Mouse (Mus musculus): ENCODE measurements around the gene Rab10. TPM values are rescaled to one million over a fixed set of nuclear protein-coding genes. Genes with fewer than 3 reads are reported as not detected.
A peak's percentile ranks its signal among the peaks of the same experiment; 100 is the strongest.

Gene Rab10
- polyA plus RNA-seq, 1 experiment from 2014 or later, result 60.8 TPM

DNA sequence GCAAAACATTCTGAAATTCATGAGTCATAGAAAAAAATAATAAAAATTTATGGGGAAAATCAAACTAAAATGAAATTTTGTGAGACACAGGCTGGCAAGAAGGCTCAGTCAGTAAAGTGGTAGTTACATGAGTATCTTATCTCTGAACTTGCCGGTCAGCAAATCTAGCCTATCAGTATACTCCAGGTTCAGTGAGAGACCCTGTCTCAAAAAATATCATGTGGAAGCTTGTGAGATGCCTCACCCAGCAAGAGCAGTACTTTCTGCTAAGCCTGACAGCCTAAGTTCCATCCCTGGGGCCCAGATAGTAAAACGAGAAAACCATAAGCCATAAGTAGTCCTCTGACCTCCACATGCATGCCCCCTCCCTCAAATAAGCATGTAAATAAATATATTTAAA, 44.6 kb downstream of the Rab10 start:
- Histone ChIP-seq H3K27ac (replicated peaks) (no peak overlapping the region), H3K36me3 (peaks cover 23% of the 10 kb centered on the region), H3K4me2 (no peak overlapping the region), H3K4me1 (peaks cover 7% of the 10 kb centered on the region; the same call in 1 of the 2 replicates), H3K27me3 (replicated peaks) (no peaks in the 10 kb centered on the region), H3K9me3 (no peaks in the 10 kb centered on the region), H3K9ac (no peak overlapping the region), H3K4me3 (no peak overlapping the region)
- ATAC-seq (ENCODE audit: extremely low read depth, insufficient number of reproducible peaks, low FRiP score, low TSS enrichment), result no peak
- whole genome bisulfite sequencing, result 63% methylated on average over 2 of the region's 2 CpGs

DNA sequence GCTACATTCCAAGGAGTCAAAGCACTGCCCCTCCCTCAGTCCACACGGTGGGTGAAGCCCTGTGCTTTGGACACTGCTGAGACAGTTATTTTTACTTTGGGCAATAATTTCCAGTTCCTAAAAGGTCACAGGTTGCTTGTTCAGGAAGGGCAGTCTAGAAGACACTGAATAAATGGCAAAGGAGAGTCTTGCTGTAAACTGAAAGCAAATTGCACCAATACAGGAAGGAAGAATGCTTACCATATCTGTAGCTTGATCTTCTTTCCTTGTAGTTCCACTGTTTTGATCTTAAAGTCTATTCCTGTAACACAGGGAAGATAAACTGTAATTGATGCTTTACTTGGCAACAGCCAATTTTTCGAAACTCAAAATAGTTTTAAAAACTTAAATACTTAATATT, 45.3 kb downstream of the Rab10 start:
- Histone ChIP-seq H3K4me3 (no peak overlapping the region), H3K27ac (replicated peaks) (no peak overlapping the region), H3K36me3 (peaks cover 24% of the 10 kb centered on the region), H3K9me3 (no peaks in the 10 kb centered on the region), H3K4me2 (no peak overlapping the region), H3K27me3 (replicated peaks) (no peaks in the 10 kb centered on the region), H3K9ac (no peak overlapping the region), H3K4me1 (peaks cover 7% of the 10 kb centered on the region; the same call in 1 of the 2 replicates)
- ATAC-seq (ENCODE audit: extremely low read depth, insufficient number of reproducible peaks, low FRiP score, low TSS enrichment), result no peak
- WGBS, result 53% methylated on average over 2 of the region's 2 CpGs

DNA sequence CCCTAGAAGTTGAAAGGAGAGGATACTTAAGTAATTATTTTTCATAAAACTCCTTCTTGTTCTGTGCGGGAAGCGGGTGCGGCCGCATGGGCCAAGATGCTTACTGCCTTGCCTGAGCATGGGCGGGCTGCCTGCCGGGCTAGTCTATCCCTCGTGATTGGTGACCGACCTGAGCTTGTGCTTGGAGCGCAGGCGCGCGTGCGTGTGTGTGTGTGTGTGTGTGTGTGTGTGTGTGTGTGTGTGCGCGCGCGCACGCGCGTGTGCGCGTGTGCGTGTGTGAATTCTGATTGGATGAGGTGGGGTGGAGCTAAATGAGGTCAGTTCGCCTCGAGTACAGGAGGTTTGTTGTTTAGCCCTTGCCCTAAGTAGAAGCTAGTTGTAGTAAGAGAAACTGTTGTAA, 48.2 kb downstream of the Rab10 start:
- WGBS, result 95% methylated on average over 25 of the region's 25 CpGs
- Histone ChIP-seq H3K27me3 (replicated peaks) (no peaks in the 10 kb centered on the region), H3K4me3 (no peak overlapping the region)

DNA sequence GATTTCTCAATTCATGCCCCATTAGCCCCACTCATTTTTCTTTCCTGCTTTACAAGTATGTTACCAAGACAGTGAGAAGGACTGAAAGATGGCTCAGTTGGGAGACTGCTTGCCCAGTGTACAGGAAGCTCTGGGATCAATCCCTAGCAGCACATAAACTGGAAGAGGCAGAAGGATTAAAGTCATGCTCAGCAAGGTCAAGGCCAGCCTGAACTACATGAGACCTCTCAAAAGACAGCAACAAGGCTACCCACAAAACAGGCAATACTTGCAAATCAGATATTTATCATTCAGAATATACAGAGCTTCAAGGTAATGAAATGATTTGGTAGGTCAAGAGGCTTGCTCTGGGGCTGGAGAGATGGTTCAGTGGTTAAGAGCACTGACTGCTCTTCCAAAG, 53.8 kb downstream of the Rab10 start:
- Histone ChIP-seq H3K9ac (no peak overlapping the region), H3K4me1 (peaks cover 5% of the 10 kb centered on the region; the same call in 1 of the 2 replicates), H3K36me3 (peaks cover 71% of the 10 kb centered on the region), H3K4me2 (no peak overlapping the region), H3K9me3 (no peaks in the 10 kb centered on the region), H3K27me3 (replicated peaks) (no peaks in the 10 kb centered on the region), H3K27ac (replicated peaks) (0 out of 2 replicates have a peak overlapping the region, but pooled peaks have one; percentile 5), H3K4me3 (no peak overlapping the region)
- no peak for ATAC-seq (ENCODE audit: extremely low read depth, insufficient number of reproducible peaks, low FRiP score, low TSS enrichment)

More for the DNA sequence above, 48.2 kb downstream of the Rab10 start:
- Histone ChIP-seq H3K4me2 (no peak overlapping the region), H3K9ac (no peak overlapping the region), H3K9me3 (no peaks in the 10 kb centered on the region), H3K36me3 (peaks cover 43% of the 10 kb centered on the region), H3K27ac (replicated peaks) (no peak overlapping the region), H3K4me1 (peaks cover 3% of the 10 kb centered on the region; the same call in 1 of the 2 replicates)
- ATAC-seq (ENCODE audit: extremely low read depth, insufficient number of reproducible peaks, low FRiP score, low TSS enrichment), result no peak

DNA sequence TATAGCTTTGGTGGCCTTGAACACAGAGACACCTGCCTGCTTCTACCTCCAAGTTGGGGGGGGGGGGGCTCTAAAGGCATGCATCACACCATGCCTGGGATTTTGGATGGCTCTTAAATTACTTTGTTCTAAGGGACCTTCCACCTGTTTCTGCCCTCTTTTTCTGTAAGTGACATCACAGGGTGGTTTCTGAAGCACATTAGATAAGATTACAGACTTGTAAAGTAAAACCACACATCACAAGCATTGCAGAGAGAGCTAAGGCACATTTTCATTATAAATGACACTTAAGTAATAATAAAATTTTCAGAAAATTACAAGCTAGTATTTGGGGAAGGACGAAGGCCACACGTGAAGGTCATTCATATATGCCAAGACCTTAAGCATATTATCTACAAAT, 54.3 kb downstream of the Rab10 start:
- no peaks in the 10 kb centered on the region for H3K9me3 ChIP-seq
- no peaks in the 10 kb centered on the region for H3K27me3 ChIP-seq (replicated peaks)
- 90% methylated on average over 2 of the region's 2 CpGs for WGBS
- peaks cover 75% of the 10 kb centered on the region for H3K36me3 ChIP-seq
- no peak overlapping the region for H3K4me2 ChIP-seq
- H3K9ac ChIP-seq, result no peak overlapping the region
- no peak overlapping the region for H3K27ac ChIP-seq (replicated peaks)
- peaks cover 5% of the 10 kb centered on the region; the same call in 1 of the 2 replicates for H3K4me1 ChIP-seq
- ATAC-seq (ENCODE audit: extremely low read depth, insufficient number of reproducible peaks, low FRiP score, low TSS enrichment), result no peak
- H3K4me3 ChIP-seq, result no peak overlapping the region

DNA sequence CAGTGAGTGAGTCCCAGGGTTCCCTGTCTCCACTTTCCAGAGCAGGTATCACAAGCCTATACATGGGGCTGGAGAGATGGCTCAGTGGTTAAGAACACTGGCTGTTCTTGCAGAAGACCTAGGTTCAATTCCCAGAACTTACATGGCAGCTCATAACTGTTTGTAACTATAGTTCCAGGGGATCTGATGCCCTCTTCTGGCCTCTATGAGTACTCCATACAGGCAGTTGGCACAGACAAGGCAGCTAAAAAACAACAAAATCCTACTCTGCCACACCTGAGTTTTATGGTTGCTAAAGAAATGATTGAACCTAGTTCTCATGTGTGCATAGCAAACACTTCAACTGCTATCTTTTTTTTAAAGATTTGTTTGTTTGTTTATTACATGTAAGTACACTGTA, 56.2 kb downstream of the Rab10 start:
- Histone ChIP-seq H3K27ac (replicated peaks) (no peak overlapping the region), H3K27me3 (replicated peaks) (no peaks in the 10 kb centered on the region), H3K9me3 (no peaks in the 10 kb centered on the region), H3K36me3 (peaks cover 84% of the 10 kb centered on the region), H3K4me3 (no peak overlapping the region), H3K9ac (no peak overlapping the region), H3K4me2 (no peak overlapping the region), H3K4me1 (peaks cover 5% of the 10 kb centered on the region; the same call in 1 of the 2 replicates)
- no peak for ATAC-seq (ENCODE audit: extremely low read depth, insufficient number of reproducible peaks, low FRiP score, low TSS enrichment)

DNA sequence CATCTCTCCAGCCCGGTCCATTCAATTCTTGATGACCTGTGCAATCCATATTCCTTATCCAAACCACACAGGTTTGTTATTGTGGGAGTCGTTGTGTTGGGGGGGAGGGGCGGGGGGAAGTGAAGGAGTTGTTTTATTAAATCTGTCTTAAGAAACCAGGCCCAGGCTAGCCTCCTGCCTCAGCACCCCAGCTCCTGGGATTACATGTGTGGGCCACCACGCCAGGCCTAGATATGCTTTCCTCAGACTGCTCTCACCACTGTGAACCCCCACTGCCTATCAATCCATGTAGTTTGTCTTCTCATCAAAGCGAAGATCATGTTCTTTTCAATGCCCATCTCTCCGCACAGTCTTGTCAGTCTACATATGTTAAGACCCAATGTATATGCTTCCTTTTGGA, 63.7 kb downstream of the Rab10 start:
- no peak overlapping the region for H3K4me2 ChIP-seq
- H3K4me1 ChIP-seq, result no peaks in the 10 kb centered on the region
- no peak overlapping the region for H3K9ac ChIP-seq
- no peak overlapping the region for H3K4me3 ChIP-seq
- no peak overlapping the region for H3K27ac ChIP-seq (replicated peaks)
- H3K27me3 ChIP-seq (replicated peaks), result no peaks in the 10 kb centered on the region
- WGBS, result 92% methylated on average over 6 of the region's 6 CpGs
- H3K36me3 ChIP-seq, result peaks cover 53% of the 10 kb centered on the region
- H3K9me3 ChIP-seq, result no peaks in the 10 kb centered on the region
- ATAC-seq (ENCODE audit: extremely low read depth, insufficient number of reproducible peaks, low FRiP score, low TSS enrichment), result no peak

DNA sequence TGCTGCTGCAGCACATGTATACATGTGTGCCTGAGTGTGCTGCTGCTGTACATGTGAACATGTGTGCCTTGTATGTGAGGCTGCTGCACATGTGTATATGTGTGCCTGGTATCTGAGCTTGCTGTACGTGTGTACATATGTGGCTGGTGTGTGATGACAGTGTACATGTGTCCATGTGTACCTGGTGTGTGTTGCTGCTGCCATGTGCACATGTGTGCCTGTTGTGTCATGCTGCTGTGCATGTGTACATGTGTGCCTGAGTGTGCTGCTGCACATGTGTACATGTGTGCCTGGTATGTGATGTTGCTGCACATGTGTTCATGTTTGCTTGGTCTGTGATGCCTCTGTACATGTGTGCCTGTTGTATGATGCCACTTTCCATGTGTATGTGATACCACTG, 70.2 kb downstream of the Rab10 start:
- Histone ChIP-seq H3K27ac (replicated peaks) (no peak overlapping the region), H3K4me1 (peaks cover 10% of the 10 kb centered on the region), H3K4me2 (no peak overlapping the region), H3K27me3 (replicated peaks) (no peaks in the 10 kb centered on the region), H3K9me3 (peaks cover 14% of the 10 kb centered on the region), H3K36me3 (peaks cover 47% of the 10 kb centered on the region), H3K9ac (no peak overlapping the region), H3K4me3 (no peak overlapping the region)
- no peak for ATAC-seq (ENCODE audit: extremely low read depth, insufficient number of reproducible peaks, low FRiP score, low TSS enrichment)
- 91% methylated on average over 1 of the region's 1 CpGs for WGBS

DNA sequence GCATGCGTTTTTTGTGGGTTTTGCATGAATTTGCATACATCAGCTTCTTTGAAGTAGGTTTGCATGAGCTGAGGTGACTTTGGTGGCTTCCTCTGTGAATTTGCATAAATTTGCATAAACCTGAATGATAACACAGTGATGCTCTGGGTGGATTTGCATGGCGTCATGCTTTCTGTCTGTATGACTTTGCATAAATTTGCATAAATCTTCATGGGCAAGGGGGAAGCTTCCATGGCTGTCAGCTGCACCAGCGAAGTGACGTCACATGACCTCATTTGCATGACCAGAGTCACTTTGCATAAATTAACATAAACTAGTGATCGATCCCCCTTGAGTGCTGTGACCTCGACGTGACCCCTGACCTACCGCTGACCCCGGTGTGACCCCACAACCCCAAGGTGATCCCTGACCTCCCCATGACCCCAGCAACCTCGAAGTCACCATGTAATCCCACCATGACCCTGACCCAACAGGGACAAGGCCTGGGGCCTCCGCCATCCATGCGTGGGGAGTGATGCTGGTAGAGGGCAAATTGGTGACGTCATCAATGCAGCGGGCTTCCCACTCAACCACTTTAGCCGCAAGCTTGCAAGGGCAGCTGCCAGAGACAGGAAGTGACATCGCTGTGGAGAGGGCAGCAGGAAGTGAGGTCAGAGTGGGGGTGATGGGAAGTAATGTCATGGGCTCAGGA, 71.3 kb downstream of the Rab10 start:
- WGBS, result 95% methylated on average over 16 of the region's 16 CpGs
- H3K27ac ChIP-seq (replicated peaks), result no peak overlapping the region
- H3K36me3 ChIP-seq, result peaks cover 47% of the 10 kb centered on the region
- no peak overlapping the region for H3K9ac ChIP-seq
- H3K4me1 ChIP-seq, result peaks cover 10% of the 10 kb centered on the region
- no peaks in the 10 kb centered on the region for H3K27me3 ChIP-seq (replicated peaks)
- H3K9me3 ChIP-seq, result peaks cover 14% of the 10 kb centered on the region
- no peak overlapping the region for H3K4me2 ChIP-seq
- ATAC-seq (ENCODE audit: extremely low read depth, insufficient number of reproducible peaks, low FRiP score, low TSS enrichment), result no peak
- no peak overlapping the region for H3K4me3 ChIP-seq

DNA sequence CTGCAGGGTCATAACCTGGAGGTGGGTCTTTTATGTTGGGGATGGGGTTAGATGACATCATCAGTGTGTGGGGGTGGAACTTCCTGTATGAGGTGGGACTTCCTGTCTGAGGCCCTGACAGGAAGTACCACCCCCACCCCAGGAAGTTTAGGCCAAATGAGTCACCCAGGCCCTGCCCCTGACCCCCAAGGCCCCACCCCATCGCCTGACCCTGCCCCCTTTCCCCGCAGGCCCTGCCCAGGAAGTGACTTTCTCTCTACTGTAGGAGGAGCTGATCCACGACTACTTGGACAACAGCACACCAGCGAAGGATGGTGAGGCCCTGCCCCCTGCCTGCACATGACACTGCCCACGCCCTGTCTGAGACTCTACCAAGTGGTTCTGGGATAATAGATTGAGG, 72.0 kb downstream of the Rab10 start:
- H3K4me3 ChIP-seq, result no peak overlapping the region
- H3K4me2 ChIP-seq, result no peak overlapping the region
- peaks cover 10% of the 10 kb centered on the region for H3K4me1 ChIP-seq
- H3K27me3 ChIP-seq (replicated peaks), result no peaks in the 10 kb centered on the region
- no peak for ATAC-seq (ENCODE audit: extremely low read depth, insufficient number of reproducible peaks, low FRiP score, low TSS enrichment)
- no peak overlapping the region for H3K9ac ChIP-seq
- 88% methylated on average over 5 of the region's 5 CpGs for WGBS
- peaks cover 14% of the 10 kb centered on the region for H3K9me3 ChIP-seq
- H3K36me3 ChIP-seq, result peaks cover 47% of the 10 kb centered on the region
- no peak overlapping the region for H3K27ac ChIP-seq (replicated peaks)

DNA sequence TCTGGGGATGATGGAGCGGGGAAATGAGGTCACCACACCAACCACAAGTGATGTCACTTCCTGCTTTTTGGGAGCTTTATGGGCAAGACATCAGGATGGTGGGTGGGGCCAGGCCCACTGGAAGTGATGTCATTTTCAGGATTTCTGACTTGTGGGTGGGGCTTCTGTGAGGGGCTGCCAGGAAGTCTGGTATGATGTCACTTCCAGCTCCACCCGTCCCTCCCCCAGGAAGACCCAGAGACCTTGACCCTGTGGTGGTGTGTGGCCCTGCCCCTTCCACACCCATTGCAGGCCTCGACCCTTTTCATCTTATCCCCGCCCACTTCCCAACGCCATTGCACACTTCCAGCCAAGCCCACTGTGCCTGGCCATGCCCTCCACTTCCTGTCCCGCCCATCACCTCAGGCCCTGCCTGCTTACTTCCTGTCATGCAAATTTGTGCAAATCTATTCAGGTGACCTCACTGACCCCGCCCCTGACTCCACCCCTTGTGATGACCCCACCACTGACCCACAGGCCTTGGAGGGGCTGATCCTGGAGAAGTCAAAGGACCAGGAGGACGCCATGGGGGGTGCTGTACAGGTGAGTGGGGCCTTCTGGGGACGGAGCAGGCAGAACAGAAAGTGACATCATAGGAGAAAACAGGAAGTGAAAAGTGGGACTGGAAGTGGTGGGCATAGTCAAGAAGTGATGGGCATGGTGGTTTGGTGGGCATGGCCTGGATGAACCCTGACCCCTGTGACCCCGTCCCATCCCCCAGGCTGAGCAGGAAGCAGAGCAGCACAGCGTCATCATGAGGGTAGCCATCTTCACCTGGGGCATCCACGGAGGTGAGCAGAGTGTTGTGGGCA, 72.7 kb downstream of the Rab10 start:
- 0 out of 2 replicates have a peak, but pooled peaks have one; percentile 10 for ATAC-seq (ENCODE audit: extremely low read depth, insufficient number of reproducible peaks, low FRiP score, low TSS enrichment)
- peaks cover 14% of the 10 kb centered on the region for H3K9me3 ChIP-seq
- peak overlapping the region; percentile 77; the same call in 1 of the 2 replicates for H3K4me2 ChIP-seq
- H3K36me3 ChIP-seq, result peaks cover 46% of the 10 kb centered on the region
- H3K9ac ChIP-seq, result no peak overlapping the region
- H3K27me3 ChIP-seq (replicated peaks), result no peaks in the 10 kb centered on the region
- peaks cover 10% of the 10 kb centered on the region for H3K4me1 ChIP-seq
- no peak overlapping the region for H3K4me3 ChIP-seq
- WGBS, result 92% methylated on average over 12 of the region's 12 CpGs
- no peak overlapping the region for H3K27ac ChIP-seq (replicated peaks)

All from heart, embryonic 13.5 days (tissue).